Mouse (Mus musculus) midbrain, embryonic 11.5 days (tissue): ENCODE measurements around the gene Btbd2. TPM values are rescaled to one million over a fixed set of nuclear protein-coding genes. Genes with fewer than 3 reads are reported as not detected.

Experiments
- ATAC-seq: fragments of 200-750 bp; cut with Nextera tagmentation; 2 replicates; pipeline ENCODE4 v1.8.0; 2017; ENCODE audit warnings: moderate TSS enrichment, moderate library complexity; ENCODE audit not compliant: low FRiP score
- DNase-seq: peaks from one replicate; pipeline ENCODE4 v3.0.0; 2015; ENCODE audit warnings: low spot score; ENCODE audit errors: missing footprints
- H3K27ac ChIP-seq: fragments of 300-500 bp; sonication (generic); 2 replicates; pipeline ENCODE4 v1.5.1; 2014; ENCODE audit warnings: low read depth, low read length
- H3K27me3 ChIP-seq: fragments of 300-500 bp; sonication (generic); 2 replicates; pipeline ENCODE4 v1.6.1; 2014; ENCODE audit warnings: mild to moderate bottlenecking, low read length, moderate library complexity, mixed read lengths; ENCODE audit not compliant: control insufficient read depth, insufficient read depth
- H3K36me3 ChIP-seq: fragments of 300-500 bp; sonication (generic); 2 replicates; pipeline ENCODE4 v1.6.1; 2014; ENCODE audit warnings: mild to moderate bottlenecking, low read length, moderate library complexity, mixed read lengths; ENCODE audit not compliant: control insufficient read depth, insufficient read depth
- H3K4me1 ChIP-seq: fragments of 300-500 bp; sonication (generic); 2 replicates; pipeline ENCODE4 v1.6.1; 2014; ENCODE audit warnings: low read length; ENCODE audit not compliant: control insufficient read depth, insufficient read depth
- H3K4me2 ChIP-seq: fragments of 300-500 bp; sonication (generic); 2 replicates; pipeline ENCODE4 v1.6.1; 2014; ENCODE audit warnings: mild to moderate bottlenecking, moderate library complexity
- H3K4me3 ChIP-seq: fragments of 300-500 bp; sonication (generic); 2 replicates; pipeline ENCODE4 v1.5.1; 2014; ENCODE audit warnings: low read depth, low read length
- H3K9ac ChIP-seq: fragments of 300-500 bp; sonication (generic); 2 replicates; pipeline ENCODE4 v1.6.1; 2014; ENCODE audit warnings: low read length
- H3K9me3 ChIP-seq: fragments of 300-500 bp; sonication (generic); 2 replicates; pipeline ENCODE4 v1.6.1; 2016; ENCODE audit warnings: low read length; ENCODE audit not compliant: control insufficient read depth
- WGBS: fragments of 180-500 bp; shearing (Covaris S2); extraction: QIAGEN DNeasy Blood & Tissue Kit; methylation state at CpG from one replicate; pipeline ENCODE4 v1.1.7; 2014; 5-methylcytosine and 5-hydroxymethylcytosine counted together
- polyA plus RNA-seq: library from polyadenylated mRNA; unstranded; fragments of >200 nt; fragmentation: Nextera tagmentation; extraction: Ambion mirVana; gene quantifications from 2 replicates; pipeline ENCODE4 v1.2.1, GENCODE M21; 2014

Gene Btbd2
- polyA plus RNA-seq, 1 experiment from 2014 or later: 51.7 TPM

- no peaks in the 10 kb centered on the region for H3K27me3 ChIP-seq
- no peak for ATAC-seq
- H3K9me3 ChIP-seq: no peaks in the 10 kb centered on the region
- H3K4me2 ChIP-seq: no peak overlapping the region
- H3K9ac ChIP-seq: peak overlapping the region; percentile 20; the same call in 1 of the 2 replicates
- H3K4me1 ChIP-seq: peaks cover 23% of the 10 kb centered on the region
- H3K27ac ChIP-seq: no peak overlapping the region; the same call in 1 of the 2 replicates
- no peak for DNase-seq
- H3K4me3 ChIP-seq: no peak overlapping the region
- no peaks in the 10 kb centered on the region for H3K36me3 ChIP-seq
- WGBS: 59% methylated on average over 9 of the region's 9 CpGs
Observed at GRCm38 (mm10) chr10:80679556-80680259, 22.8 kb upstream of the Btbd2 start.

- Histone ChIP-seq H3K27me3 (no peaks in the 10 kb centered on the region), H3K4me1 (peaks cover 32% of the 10 kb centered on the region), H3K9me3 (no peaks in the 10 kb centered on the region), H3K4me3 (no peak overlapping the region), H3K4me2 (no peak overlapping the region), H3K27ac (no peak overlapping the region; the same call in 1 of the 2 replicates), H3K36me3 (no peaks in the 10 kb centered on the region), H3K9ac (peak overlapping the region; percentile 20)
- ATAC-seq: no peak
- DNase-seq: no peak
- WGBS: 51% methylated on average over 10 of the region's 10 CpGs
Observed at GRCm38 (mm10) chr10:80678601-80679377, 21.9 kb upstream of the Btbd2 start.

GRCm38 (mm10) chr10:80677942-80678436, 21.1 kb upstream of the Btbd2 start, which contains the start of gene Mknk2:
TSS of gene Mknk2 (minus strand) at chr10:80678112.
- Histone ChIP-seq H3K4me2 (peak within 1 kb of the TSS; percentile 92), H3K36me3 (no peaks in the 10 kb centered on the region), H3K4me3 (peak within 1 kb of the TSS; percentile 98), H3K27ac (peak within 1 kb of the TSS; percentile 90), H3K4me1 (peaks cover 37% of the 10 kb centered on the region), H3K9ac (peak within 1 kb of the TSS; percentile 77), H3K27me3 (no peaks in the 10 kb centered on the region), H3K9me3 (no peaks in the 10 kb centered on the region)
- ATAC-seq (no peak), DNase-seq (no peak)
- 37% methylated on average over 8 of the region's 8 CpGs for WGBS

- H3K27me3 ChIP-seq: no peaks in the 10 kb centered on the region
- peak overlapping the region; percentile 92 for H3K4me2 ChIP-seq
- H3K9me3 ChIP-seq: no peaks in the 10 kb centered on the region
- no peaks in the 10 kb centered on the region for H3K36me3 ChIP-seq
- H3K4me3 ChIP-seq: peak overlapping the region; percentile 98
- 46% methylated on average over 9 of the region's 9 CpGs for WGBS
- no peak for DNase-seq
- peaks cover 37% of the 10 kb centered on the region for H3K4me1 ChIP-seq
- ATAC-seq: 0 out of 2 replicates have a peak, but pooled peaks have one; percentile 5
- H3K9ac ChIP-seq: peak overlapping the region; percentile 77
- peak overlapping the region; percentile 90 for H3K27ac ChIP-seq
Observed at GRCm38 (mm10) chr10:80677128-80677875, 20.4 kb upstream of the Btbd2 start.

- Histone ChIP-seq H3K27me3 (no peaks in the 10 kb centered on the region), H3K4me1 (peaks cover 37% of the 10 kb centered on the region), H3K36me3 (no peaks in the 10 kb centered on the region), H3K9ac (peak overlapping the region; percentile 97), H3K9me3 (no peaks in the 10 kb centered on the region), H3K4me2 (peak overlapping the region; percentile 92), H3K4me3 (peak overlapping the region; percentile 98), H3K27ac (peak overlapping the region; percentile 90)
- DNase-seq (peak; percentile 100), ATAC-seq (peak; percentile 94)
- WGBS: under 1% methylated on average over 50 of the region's 78 CpGs
Observed at GRCm38 (mm10) chr10:80676198-80676928, 19.5 kb upstream of the Btbd2 start.

- under 1% methylated on average over 44 of the region's 54 CpGs for WGBS
- Histone ChIP-seq H3K4me1 (peaks cover 37% of the 10 kb centered on the region), H3K27ac (peak overlapping the region; percentile 59), H3K4me3 (peak overlapping the region; percentile 98), H3K36me3 (peaks cover 4% of the 10 kb centered on the region; the same call in 1 of the 2 replicates), H3K9me3 (no peaks in the 10 kb centered on the region), H3K9ac (peak overlapping the region; percentile 97), H3K27me3 (no peaks in the 10 kb centered on the region), H3K4me2 (peak overlapping the region; percentile 92)
- DNase-seq: peak; percentile 93
- peak; percentile 49 for ATAC-seq
Observed at GRCm38 (mm10) chr10:80675405-80676197, 18.7 kb upstream of the Btbd2 start.

- H3K9me3 ChIP-seq: no peaks in the 10 kb centered on the region
- H3K9ac ChIP-seq: peak overlapping the region; percentile 97
- peaks cover 37% of the 10 kb centered on the region for H3K4me1 ChIP-seq
- H3K4me3 ChIP-seq: peak overlapping the region; percentile 98
- peak overlapping the region; percentile 59; the same call in 1 of the 2 replicates for H3K27ac ChIP-seq
- peak overlapping the region; percentile 92 for H3K4me2 ChIP-seq
- no peak for ATAC-seq
- WGBS: 24% methylated on average over 6 of the region's 6 CpGs
- DNase-seq: no peak
- peaks cover 8% of the 10 kb centered on the region for H3K36me3 ChIP-seq
- H3K27me3 ChIP-seq: no peaks in the 10 kb centered on the region
Observed at GRCm38 (mm10) chr10:80674851-80675404, 18.1 kb upstream of the Btbd2 start.
